Mouse (Mus musculus) gastrocnemius, postnatal 25 days (tissue): Measurements from ENCODE around the gene Rtn2. TPM values are rescaled to one million over a fixed set of nuclear protein-coding genes. Genes with fewer than 3 reads are reported as not detected.
"Not testable (repeated sequence)": the region's sequence is repeated elsewhere in the genome, so short reads cannot be mapped to it uniquely, and the experiment has no call there.

Experiments used
- DNase-seq: peaks from one replicate; pipeline ENCODE4 v3.0.0; 2022
- total RNA-seq, 2 experiments: library from RNA; stranded (reverse); gene quantifications; 1 replicate in 1 of 2; 2 replicates in 1 of 2; pipeline ENCODE4 v1.2.3; 2021

The Rtn2 gene
- total RNA-seq, 2 experiments from 2014 or later, result 943 to 950 TPM

- DNase-seq, result no peak
Measured at GRCm38 (mm10) chr7:19268993-19269681, 13.3 kb upstream of the Rtn2 start.

GRCm38 (mm10) chr7:19269721-19270441 is 12.5 kb upstream of the Rtn2 start:
- DNase-seq, result peak; percentile 78

GRCm38 (mm10) chr7:19270509-19271237 is 11.8 kb upstream of the Rtn2 start:
- no peak for DNase-seq

GRCm38 (mm10) chr7:19271238-19272172 is 10.9 kb upstream of the Rtn2 start, which contains the start of gene Vasp:
TSS of gene Vasp (minus strand) at chr7:19271817.
- peak; percentile 77 for DNase-seq

GRCm38 (mm10) chr7:19272173-19272764 is 10.2 kb upstream of the Rtn2 start:
- DNase-seq, result peak; percentile 48

GRCm38 (mm10) chr7:19276253-19276652 is 6.2 kb upstream of the Rtn2 start:
- no peak for DNase-seq

GRCm38 (mm10) chr7:19279052-19279451 is 3.4 kb upstream of the Rtn2 start:
- no peak for DNase-seq

GRCm38 (mm10) chr7:19279581-19280114 is 2.8 kb upstream of the Rtn2 start, which contains the start of gene Ppm1n:
TSS of gene Ppm1n (minus strand) at chr7:19280064.
- DNase-seq, result no peak

GRCm38 (mm10) chr7:19281680-19282304 is 632 bp upstream of the Rtn2 start:
- DNase-seq, result not testable (repeated sequence)

- peak; percentile 58 for DNase-seq
Measured at GRCm38 (mm10) chr7:19282791-19283405, 474 bp downstream of the Rtn2 start.

GRCm38 (mm10) chr7:19283406-19283804 is 981 bp downstream of the Rtn2 start:
- DNase-seq, result no peak

GRCm38 (mm10) chr7:19284763-19285162 is 2.3 kb downstream of the Rtn2 start:
- DNase-seq, result no peak

- peak; percentile 84 for DNase-seq
Measured at GRCm38 (mm10) chr7:19290969-19291596, 8.7 kb downstream of the Rtn2 start.

GRCm38 (mm10) chr7:19295503-19296185 is 13.2 kb downstream of the Rtn2 start:
- peak; percentile 89 for DNase-seq

- DNase-seq, result no peak
Measured at GRCm38 (mm10) chr7:19297034-19297433, 14.6 kb downstream of the Rtn2 start.

GRCm38 (mm10) chr7:19297794-19298193 is 15.4 kb downstream of the Rtn2 start:
- DNase-seq, result no peak

- DNase-seq, result no peak
Measured at GRCm38 (mm10) chr7:19299194-19299593, 16.8 kb downstream of the Rtn2 start.

- peak; percentile 52 for DNase-seq
Measured at GRCm38 (mm10) chr7:19300501-19301421, 18.3 kb downstream of the Rtn2 start.
